Mouse (Mus musculus) forebrain, embryonic 16.5 days (tissue): ENCODE data around the gene Dcps. TPM values are rescaled to one million over a fixed set of nuclear protein-coding genes. Genes with fewer than 3 reads are reported as not detected.

ENCODE experiments used
- ATAC-seq: fragments of 200-750 bp; cut with Nextera tagmentation; 2 replicates; pipeline ENCODE4 v1.8.0; 2017; ENCODE audit warnings: mild to moderate bottlenecking, moderate library complexity
- H3K27ac ChIP-seq: fragments of 300-500 bp; sonication (generic); 2 replicates; pipeline ENCODE4 v1.5.1; 2014; ENCODE audit warnings: low read length, control low read depth
- H3K27me3 ChIP-seq: fragments of 300-500 bp; sonication (generic); replicated peaks from 2 replicates; pipeline ENCODE4 v1.6.1; 2014; ENCODE audit warnings: low read length; ENCODE audit not compliant: control insufficient read depth, insufficient read depth
- H3K36me3 ChIP-seq: fragments of 300-500 bp; sonication (generic); 2 replicates; pipeline ENCODE4 v1.6.1; 2014; ENCODE audit not compliant: control insufficient read depth, insufficient read depth
- H3K4me1 ChIP-seq: fragments of 300-500 bp; sonication (generic); replicated peaks from 2 replicates; pipeline ENCODE4 v1.6.1; 2014; ENCODE audit warnings: low read length; ENCODE audit not compliant: control insufficient read depth, insufficient read depth
- H3K4me2 ChIP-seq: fragments of 300-500 bp; sonication (generic); 2 replicates; pipeline ENCODE4 v1.6.1; 2014; ENCODE audit warnings: mild to moderate bottlenecking, low read length, control low read depth
- H3K4me3 ChIP-seq: fragments of 300-500 bp; sonication (generic); replicated peaks from 2 replicates; pipeline ENCODE4 v1.5.1; 2014; ENCODE audit warnings: mild to moderate bottlenecking, low read length, control low read depth
- H3K9ac ChIP-seq: fragments of 300-500 bp; sonication (generic); replicated peaks from 2 replicates; pipeline ENCODE4 v1.6.1; 2014; ENCODE audit warnings: low read depth, low read length, control low read depth
- H3K9me3 ChIP-seq: fragments of 300-500 bp; sonication (generic); 2 replicates; pipeline ENCODE4 v1.6.1; 2016; ENCODE audit warnings: low read length; ENCODE audit not compliant: control insufficient read depth
- WGBS: fragments of 180-500 bp; shearing (Covaris S2); extraction: QIAGEN DNeasy Blood & Tissue Kit; methylation state at CpG from one replicate; pipeline ENCODE4 v1.1.7; 2014; 5-methylcytosine and 5-hydroxymethylcytosine counted together
- polyA plus RNA-seq: library from polyadenylated mRNA; unstranded; fragments of >200 nt; fragmentation: Nextera tagmentation; extraction: Ambion mirVana; gene quantifications from 2 replicates; pipeline ENCODE4 v1.2.1, GENCODE M21; 2015

Gene Dcps
- polyA plus RNA-seq, 1 experiment from 2014 or later, result 80.4 TPM

GRCm38 (mm10) chr9:35199772-35200471 is 24.1 kb upstream of the Dcps start, which contains the start of the genes Srpr and Tirap:
Srpr (plus strand) TSS chr9:35200175.
Tirap (minus strand) TSS chr9:35200291.
- ATAC-seq, result peak; percentile 86
- H3K9ac ChIP-seq, result peak within 1 kb of the TSS; percentile 72
- H3K4me2 ChIP-seq, result peak within 1 kb of the TSS; percentile 58
- H3K27me3 ChIP-seq, result no peaks in the 10 kb centered on the region
- H3K9me3 ChIP-seq, result no peaks in the 10 kb centered on the region
- H3K27ac ChIP-seq, result no peak within 1 kb of the TSS
- WGBS, result 0% methylated on average over 38 of the region's 44 CpGs
- peaks cover 3% of the 10 kb centered on the region; the same call in 1 of the 2 replicates for H3K36me3 ChIP-seq
- H3K4me1 ChIP-seq, result peaks cover 13% of the 10 kb centered on the region
- H3K4me3 ChIP-seq, result peak within 1 kb of the TSS; percentile 53

DNA sequence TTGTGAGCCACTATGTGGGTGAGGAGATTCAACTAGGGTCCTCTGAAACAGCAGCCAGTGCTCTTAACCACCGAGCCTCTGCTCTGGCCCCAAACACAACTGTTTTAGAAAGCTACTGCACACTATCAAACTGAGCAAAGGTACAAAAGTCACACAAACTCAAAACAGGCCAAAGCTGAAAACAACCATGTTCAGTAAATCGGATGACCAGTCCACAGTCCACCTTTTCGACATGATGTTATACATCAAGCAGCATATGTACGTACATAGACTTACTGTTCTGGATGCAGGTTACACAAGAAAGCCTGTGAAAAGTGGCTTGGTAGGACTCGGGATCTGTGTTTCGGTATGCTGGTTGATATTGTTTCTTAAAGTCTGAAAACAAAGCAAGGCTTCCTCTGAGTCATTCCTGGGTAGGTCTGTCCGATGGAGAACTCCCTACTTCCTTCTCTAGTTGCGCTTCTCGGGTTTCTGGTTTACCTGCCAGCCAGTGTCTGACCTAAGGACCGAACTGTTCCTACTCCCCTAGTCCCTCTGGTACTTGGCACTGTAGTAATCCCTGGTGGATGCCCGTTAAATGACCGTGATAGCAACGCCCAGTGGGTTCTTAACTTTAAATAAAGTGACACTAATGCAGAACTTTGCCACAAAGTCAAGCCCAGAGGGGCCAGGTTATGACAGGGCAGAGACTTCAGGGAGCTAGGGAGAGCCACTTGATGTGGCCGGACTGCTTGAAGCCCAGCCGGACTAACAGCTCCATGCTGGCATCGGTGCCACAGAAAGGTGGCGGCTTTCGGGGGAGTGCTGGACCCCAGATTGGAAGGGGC is 23.3 kb upstream of the Dcps start:
- H3K4me3 ChIP-seq, result peak overlapping the region; percentile 53
- peak overlapping the region; percentile 58 for H3K4me2 ChIP-seq
- no peaks in the 10 kb centered on the region for H3K27me3 ChIP-seq
- no peaks in the 10 kb centered on the region for H3K9me3 ChIP-seq
- no peaks in the 10 kb centered on the region for H3K36me3 ChIP-seq
- peaks cover 13% of the 10 kb centered on the region for H3K4me1 ChIP-seq
- peak; percentile 65 for ATAC-seq
- 25% methylated on average over 18 of the region's 18 CpGs for WGBS
- peak overlapping the region; percentile 72 for H3K9ac ChIP-seq
- H3K27ac ChIP-seq, result no peak overlapping the region

DNA sequence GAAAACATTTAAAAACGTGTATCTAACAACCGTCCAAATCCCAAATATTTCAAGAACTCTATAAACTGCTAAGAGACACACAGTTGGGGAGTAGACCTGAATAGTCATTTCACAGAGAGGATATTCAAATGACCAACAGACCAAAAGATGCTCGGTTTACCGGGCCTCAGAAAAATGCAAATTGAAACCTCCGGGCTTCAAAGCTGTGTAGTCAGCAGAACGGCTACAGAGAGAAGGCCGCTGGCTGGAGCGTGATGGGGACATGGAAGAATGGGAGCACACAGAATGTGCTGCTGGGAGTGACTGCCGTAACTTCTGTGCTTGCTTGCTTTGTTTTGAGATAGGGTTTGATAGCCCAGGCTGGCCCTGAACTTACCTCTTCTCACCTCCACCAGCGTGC is 22.5 kb upstream of the Dcps start:
- Histone ChIP-seq H3K4me1 (peaks cover 13% of the 10 kb centered on the region), H3K4me3 (no peak overlapping the region), H3K27me3 (no peaks in the 10 kb centered on the region), H3K27ac (no peak overlapping the region), H3K4me2 (no peak overlapping the region), H3K9ac (no peak overlapping the region), H3K36me3 (no peaks in the 10 kb centered on the region), H3K9me3 (no peaks in the 10 kb centered on the region)
- 76% methylated on average over 10 of the region's 10 CpGs for WGBS
- ATAC-seq, result no peak

DNA sequence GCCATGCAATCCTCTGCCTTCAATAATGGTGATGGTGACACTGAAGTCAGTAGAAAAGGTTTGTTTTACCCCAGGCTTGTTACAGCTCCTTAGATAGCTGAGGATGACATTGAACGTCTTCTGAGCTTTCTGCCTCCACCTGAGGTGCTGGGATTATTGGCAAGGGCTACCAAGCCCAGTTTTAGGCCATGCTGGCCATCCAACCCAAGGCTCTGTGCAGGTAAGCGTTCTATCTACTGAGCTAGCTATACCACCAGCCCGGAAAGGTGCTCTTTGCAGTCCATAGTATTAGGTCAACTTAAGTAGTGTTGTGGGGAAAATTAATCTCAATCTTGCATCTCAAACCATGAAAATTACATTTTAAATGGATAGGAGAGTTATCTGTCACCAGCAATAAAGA is 21.8 kb upstream of the Dcps start:
- H3K9ac ChIP-seq, result no peak overlapping the region
- H3K4me3 ChIP-seq, result no peak overlapping the region
- 94% methylated on average over 3 of the region's 3 CpGs for WGBS
- H3K4me2 ChIP-seq, result no peak overlapping the region
- no peaks in the 10 kb centered on the region for H3K9me3 ChIP-seq
- peaks cover 13% of the 10 kb centered on the region for H3K4me1 ChIP-seq
- no peak overlapping the region for H3K27ac ChIP-seq
- no peak for ATAC-seq
- H3K36me3 ChIP-seq, result no peaks in the 10 kb centered on the region
- no peaks in the 10 kb centered on the region for H3K27me3 ChIP-seq

DNA sequence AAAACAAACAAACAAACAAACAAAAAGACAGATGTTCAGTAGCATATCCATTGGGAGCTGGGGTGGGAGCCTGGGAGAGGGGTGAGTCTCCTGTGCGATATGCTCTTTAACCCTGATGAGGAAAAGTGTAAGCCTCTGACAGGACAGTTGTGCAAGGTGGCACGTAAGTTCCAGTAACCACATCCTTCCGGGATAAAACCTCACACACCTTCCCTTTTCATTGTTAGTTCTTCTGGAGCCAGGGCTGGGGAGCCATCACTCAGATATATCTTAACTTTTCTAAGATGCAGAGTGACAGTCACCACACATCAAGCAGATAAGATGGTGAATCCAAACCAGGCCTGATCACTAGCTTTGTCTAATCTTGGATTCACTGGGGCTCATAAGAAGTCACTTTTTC is 18.2 kb upstream of the Dcps start:
- Histone ChIP-seq H3K27ac (no peak overlapping the region), H3K4me2 (no peak overlapping the region), H3K4me1 (peaks cover 2% of the 10 kb centered on the region), H3K27me3 (no peaks in the 10 kb centered on the region), H3K36me3 (no peaks in the 10 kb centered on the region), H3K9ac (no peak overlapping the region), H3K4me3 (no peak overlapping the region), H3K9me3 (no peaks in the 10 kb centered on the region)
- no peak for ATAC-seq
- 94% methylated on average over 3 of the region's 3 CpGs for WGBS

DNA sequence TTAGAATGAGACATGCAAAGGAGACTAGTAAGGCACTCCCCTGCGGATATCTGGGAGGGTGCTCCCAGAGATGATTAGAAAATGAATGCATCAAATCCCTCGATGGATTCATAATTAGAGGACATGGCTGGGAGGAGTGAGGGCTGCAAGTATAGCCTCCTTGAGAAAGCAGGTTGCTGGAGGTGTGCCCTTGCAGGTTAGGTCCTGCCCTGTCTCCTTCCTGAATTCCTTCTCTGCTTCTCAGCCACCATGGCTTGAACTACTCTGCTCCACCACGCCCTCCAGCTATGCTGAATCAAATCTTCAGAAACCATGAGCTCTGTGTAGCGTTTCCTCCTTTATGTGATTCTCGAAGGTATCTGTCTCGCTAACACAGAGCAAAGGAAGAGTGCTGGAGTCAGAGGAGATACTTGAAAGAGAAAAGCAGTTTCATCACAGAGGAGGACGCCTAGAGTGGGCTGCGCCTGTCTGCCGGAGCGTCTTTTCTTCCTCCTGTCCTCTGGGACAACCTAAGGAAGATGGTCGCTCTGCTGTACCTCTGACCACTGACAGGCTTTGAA is 17.2 kb upstream of the Dcps start:
- Histone ChIP-seq H3K4me2 (no peak overlapping the region), H3K9me3 (no peaks in the 10 kb centered on the region), H3K4me1 (peaks cover 8% of the 10 kb centered on the region), H3K9ac (no peak overlapping the region), H3K27ac (no peak overlapping the region), H3K27me3 (no peaks in the 10 kb centered on the region), H3K4me3 (no peak overlapping the region), H3K36me3 (no peaks in the 10 kb centered on the region)
- WGBS, result 83% methylated on average over 11 of the region's 11 CpGs
- ATAC-seq, result no peak

- no peaks in the 10 kb centered on the region for H3K36me3 ChIP-seq
- no peaks in the 10 kb centered on the region for H3K27me3 ChIP-seq
- WGBS, result 51% methylated on average over 22 of the region's 22 CpGs
- no peak overlapping the region for H3K4me3 ChIP-seq
- H3K4me2 ChIP-seq, result peak overlapping the region; percentile 17
- peak; percentile 76 for ATAC-seq
- no peak overlapping the region for H3K27ac ChIP-seq
- no peak overlapping the region; the same call in 1 of the 2 replicates for H3K9ac ChIP-seq
- peaks cover 8% of the 10 kb centered on the region for H3K4me1 ChIP-seq
- H3K9me3 ChIP-seq, result no peaks in the 10 kb centered on the region
Observed at GRCm38 (mm10) chr9:35188700-35189099, 12.8 kb upstream of the Dcps start.

DNA sequence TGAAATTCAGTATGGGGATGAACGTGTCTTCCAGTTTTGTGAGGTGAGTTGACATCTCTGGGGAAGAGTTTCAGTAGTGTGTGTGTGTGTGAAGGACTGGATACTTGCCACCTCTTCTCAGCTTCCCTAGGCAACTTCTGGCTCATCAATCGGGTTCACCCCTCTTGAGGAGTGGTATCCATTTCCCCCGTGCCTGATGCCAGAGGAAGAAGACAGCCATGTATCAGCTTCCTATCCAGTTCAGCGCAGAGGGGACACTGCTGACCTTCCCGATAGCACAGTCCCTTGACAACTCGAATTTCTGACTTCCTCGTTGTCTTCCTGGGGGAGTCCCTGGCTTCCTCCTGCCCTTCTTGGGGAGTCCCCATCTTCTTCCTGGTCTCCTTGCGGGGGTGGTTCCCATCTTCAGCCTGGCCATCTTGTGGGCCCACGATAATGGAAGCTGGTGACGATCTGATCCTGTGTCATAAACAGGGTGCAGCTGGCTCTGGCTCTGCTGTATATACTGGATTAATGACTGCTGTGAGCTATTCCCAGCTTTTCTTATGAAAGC is 11.6 kb upstream of the Dcps start:
- H3K4me3 ChIP-seq, result no peak overlapping the region
- H3K4me2 ChIP-seq, result no peak overlapping the region
- WGBS, result 89% methylated on average over 10 of the region's 10 CpGs
- no peaks in the 10 kb centered on the region for H3K27me3 ChIP-seq
- peaks cover 8% of the 10 kb centered on the region for H3K4me1 ChIP-seq
- H3K36me3 ChIP-seq, result no peaks in the 10 kb centered on the region
- H3K27ac ChIP-seq, result no peak overlapping the region
- H3K9me3 ChIP-seq, result no peaks in the 10 kb centered on the region
- ATAC-seq, result no peak
- no peak overlapping the region for H3K9ac ChIP-seq

DNA sequence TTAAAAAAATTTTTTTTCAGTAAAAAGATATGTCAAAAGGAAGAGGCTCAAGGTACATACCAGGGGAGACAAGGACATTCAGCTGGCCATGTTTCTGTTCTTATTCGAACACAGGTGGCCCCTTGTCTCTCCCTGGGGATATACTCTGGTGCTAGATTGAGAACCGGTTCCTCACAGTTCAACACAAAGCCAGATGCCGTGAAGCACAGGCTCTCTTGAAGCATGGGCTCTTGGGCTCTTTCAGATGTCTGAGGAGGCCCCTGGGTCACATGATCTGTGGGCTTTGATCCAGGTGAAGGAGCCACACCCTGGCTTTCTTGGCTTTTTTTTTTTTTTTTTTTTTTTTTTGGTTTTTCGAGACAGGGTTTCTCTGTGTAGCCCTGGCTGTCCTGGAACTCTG is 10.6 kb upstream of the Dcps start:
- ATAC-seq, result no peak
- H3K9me3 ChIP-seq, result no peaks in the 10 kb centered on the region
- H3K4me1 ChIP-seq, result peaks cover 8% of the 10 kb centered on the region
- no peak overlapping the region for H3K4me3 ChIP-seq
- no peak overlapping the region for H3K9ac ChIP-seq
- H3K36me3 ChIP-seq, result no peaks in the 10 kb centered on the region
- WGBS, result 83% methylated on average over 4 of the region's 4 CpGs
- no peaks in the 10 kb centered on the region for H3K27me3 ChIP-seq
- H3K4me2 ChIP-seq, result no peak overlapping the region
- no peak overlapping the region for H3K27ac ChIP-seq
